18 mouse cellular contexts compared by ENCODE assay signal in the genomic region with DNA sequence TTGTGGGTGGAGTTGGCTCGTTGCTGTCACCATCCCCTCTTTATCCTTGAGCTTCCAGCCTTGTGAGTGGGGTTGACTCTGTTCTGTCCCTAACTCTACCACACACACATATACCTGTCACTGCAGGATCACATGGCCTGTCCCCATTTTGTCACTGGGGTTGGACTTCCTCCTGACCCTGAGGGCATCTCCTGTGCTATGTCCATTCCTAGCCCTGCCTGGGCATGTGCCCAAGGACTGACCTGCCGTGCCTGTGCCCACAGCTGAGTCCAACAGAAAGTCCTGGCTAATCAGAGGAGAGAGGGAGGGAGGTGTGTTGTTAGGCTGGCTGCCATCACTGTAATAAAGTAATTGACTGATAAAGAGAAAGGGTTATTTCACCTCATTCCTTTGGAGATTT. TPM values are rescaled to one million over a fixed set of nuclear protein-coding genes. Genes with fewer than 3 reads are reported as not detected.
DNase-seq lines count a peak whose midpoint lies in the region; ATAC-seq lines count a peak whose summit lies in the region.
"Had no signal": no experiment of that assay in that cellular context is flagged by ENCODE, and none has a peak within 500 bp of the region (broad histone marks: within the 10 kb centered on the region; RNA-seq: fewer than 3 reads in every experiment).

No protein-coding gene starts in this region.

- 80% methylated on average over 2 of the region's 2 CpGs for WGBS in midbrain, embryonic 11.5 days

- peak; percentile 65 to 81 for DNase-seq in adrenal gland, adult (ENCODE audit: inconsistent age in 2 of 2, low spot score in 1 of 2)
- DNase-seq in adrenal gland, postnatal 4 days (ENCODE audit: low spot score in 2 of 2), result no peak
- peak; percentile 83 for DNase-seq in kidney, adult 11 months
- no peak for DNase-seq in kidney, postnatal 10 days
- no peak for DNase-seq in midbrain, embryonic 11.5 days (ENCODE audit: low spot score, missing footprints)
- no peak for DNase-seq in layer of hippocampus, postnatal 36 days
- DNase-seq: cerebellum, adult 9-10 months; gastrocnemius, adult 2 months; midbrain, embryonic 14.5 days; spleen, adult 18-20 months; thymus, postnatal 25 days had no signal

- H3K27me3 ChIP-seq in megakaryocyte, embryonic 14.5 days (replicated peaks), result peaks cover 71% of the 10 kb centered on the region
- H3K27me3 ChIP-seq in midbrain, embryonic 11.5 days (ENCODE audit: control insufficient read depth, insufficient read depth, low read length), result no peaks in the 10 kb centered on the region
- H3K27me3 ChIP-seq: neural tube, embryonic 13.5 days had no signal

- no peaks in the 10 kb centered on the region for H3K36me3 ChIP-seq in megakaryocyte, embryonic 14.5 days (replicated peaks; ENCODE audit: low read length)
- no peaks in the 10 kb centered on the region for H3K36me3 ChIP-seq in midbrain, embryonic 11.5 days (ENCODE audit: control insufficient read depth, insufficient read depth, low read length)
- H3K36me3 ChIP-seq: forebrain, embryonic 12.5 days; heart, embryonic 15.5 days; neural tube, embryonic 13.5 days had no signal

- no peak overlapping the region for H3K27ac ChIP-seq in midbrain, embryonic 11.5 days (ENCODE audit: low read depth, low read length)
- H3K27ac ChIP-seq: forebrain, embryonic 12.5 days; gastrocnemius, adult 2 months; heart, embryonic 15.5 days; left cerebral cortex, adult 2 months; liver, embryonic 14.5 days; neural tube, embryonic 13.5 days had no signal

- no peak overlapping the region for H3K4me2 ChIP-seq in midbrain, embryonic 11.5 days
- H3K4me2 ChIP-seq: forebrain, embryonic 12.5 days; heart, embryonic 15.5 days; neural tube, embryonic 13.5 days had no signal

- H3K4me1 ChIP-seq in megakaryocyte, embryonic 14.5 days, result peaks cover 33% of the 10 kb centered on the region
- peaks cover 16% of the 10 kb centered on the region for H3K4me1 ChIP-seq in midbrain, embryonic 11.5 days (ENCODE audit: control insufficient read depth, insufficient read depth, low read length)
- H3K4me1 ChIP-seq: heart, embryonic 15.5 days had no signal

- ATAC-seq in megakaryocyte, adult 5-6 weeks (ENCODE audit: poor library complexity, severe bottlenecking), result no peak
- ATAC-seq in midbrain, embryonic 11.5 days (ENCODE audit: low FRiP score), result no peak

- H3K9me3 ChIP-seq in megakaryocyte, embryonic 14.5 days, result no peaks in the 10 kb centered on the region
- no peaks in the 10 kb centered on the region for H3K9me3 ChIP-seq in midbrain, embryonic 11.5 days (ENCODE audit: control insufficient read depth, low read length)
- H3K9me3 ChIP-seq: forebrain, embryonic 12.5 days; heart, embryonic 15.5 days; neural tube, embryonic 13.5 days had no signal

- H3K4me3 ChIP-seq in megakaryocyte, embryonic 14.5 days (replicated peaks), result peak overlapping the region; percentile 4
- no peak overlapping the region for H3K4me3 ChIP-seq in midbrain, embryonic 11.5 days (ENCODE audit: low read depth, low read length)
- H3K4me3 ChIP-seq: forebrain, embryonic 12.5 days; gastrocnemius, adult 2 months; heart, embryonic 15.5 days; left cerebral cortex, adult 2 months; neural tube, embryonic 13.5 days had no signal

- H3K9ac ChIP-seq in midbrain, embryonic 11.5 days (ENCODE audit: low read length), result no peak overlapping the region
- H3K9ac ChIP-seq: forebrain, embryonic 12.5 days; heart, embryonic 15.5 days; liver, embryonic 14.5 days; neural tube, embryonic 13.5 days had no signal

RNA-seq across cellular contexts. Expression of a gene that starts 58.2 kb away (rescaled TPM):
- total RNA-seq in adrenal gland, postnatal 4 days (2021), result 10 to 100 TPM; 70.6 to 81.5 TPM
- polyA plus RNA-seq in megakaryocyte, embryonic 14.5 days (2012; ENCODE audit: insufficient read depth, low replicate concordance), result 7.3 and 7.4 TPM in 2 replicates
- total RNA-seq in megakaryocyte, adult 5-6 weeks (2015), result 0.31 and 0.68 TPM in 2 replicates
- 0.45 and 0.55 TPM in 2 replicates for total RNA-seq in megakaryocyte, adult 5-6 weeks (2017)
- polyA plus RNA-seq in midbrain, embryonic 11.5 days (2014; fragmentation: Nextera tagmentation; extraction: Ambion mirVana), result 3.7 and 4.1 TPM in 2 replicates
- 10 to 100 TPM; 40.9 to 41.3 TPM for total RNA-seq in layer of hippocampus, postnatal 36 days (2021)

Comparison
In these comparisons a context has a peak if more than half of its experiments do, and no peak if none do; other contexts are left out.
1. DNase-seq: peak in adrenal gland, adult (2 of 2) and kidney, adult 11 months (single experiment); none in adrenal gland, postnatal 4 days (0 of 2), kidney, postnatal 10 days (single experiment), midbrain, embryonic 11.5 days (single experiment) and layer of hippocampus, postnatal 36 days (0 of 2).
2. RNA of a gene that starts 58.2 kb away (total RNA-seq): 70.6 to 81.5 TPM in adrenal gland, postnatal 4 days and 40.9 to 41.3 TPM in layer of hippocampus, postnatal 36 days; 0.31 to 0.68 TPM in megakaryocyte, adult 5-6 weeks; every median in the first group is over 10 times any median in the second.